Mouse (Mus musculus): ENCODE measurements at regions not wholly inside any gene's neighbourhood (a gene's known extent, or its start where the extent isn't known, plus 50 kb on each side); places are given as distances from the start of the nearest gene placed in this dataset.
"Not testable (repeated sequence)": the region's sequence is repeated elsewhere in the genome, so short reads cannot be mapped to it uniquely, and the experiment has no call there.

DNA sequence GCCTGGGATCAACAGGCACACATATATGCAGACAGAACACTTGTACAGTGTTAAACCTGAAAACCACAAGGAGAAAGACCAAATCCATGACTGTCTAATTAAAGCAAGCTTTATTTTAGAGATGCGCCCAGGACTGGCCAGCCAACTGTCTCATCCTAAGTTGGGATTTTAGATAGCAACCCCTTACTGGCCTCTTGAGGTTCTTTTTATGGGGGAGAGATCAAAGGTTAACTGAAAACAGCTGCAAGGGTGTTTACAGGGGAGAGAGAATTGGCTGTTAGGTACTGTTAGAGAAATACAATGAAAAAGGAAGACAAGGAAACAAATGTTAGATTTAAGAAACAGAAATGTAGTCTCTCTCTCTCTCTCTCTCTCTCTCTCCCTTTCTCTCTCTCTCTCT, 202.4 kb upstream of the Thpo start:
- intact Hi-C loops (cut with DNase I): no loop called here
- no peak for DNase-seq (ENCODE audit: extremely low spot score in 1 of 2, low spot score in 2 of 2)
- H3K4me3 ChIP-seq: no peak overlapping the region
- no peak overlapping the region for H3K27ac ChIP-seq
- no peak for TF ChIP-seq CTCF (IDR thresholded peaks at IDR 0.05)

DNA sequence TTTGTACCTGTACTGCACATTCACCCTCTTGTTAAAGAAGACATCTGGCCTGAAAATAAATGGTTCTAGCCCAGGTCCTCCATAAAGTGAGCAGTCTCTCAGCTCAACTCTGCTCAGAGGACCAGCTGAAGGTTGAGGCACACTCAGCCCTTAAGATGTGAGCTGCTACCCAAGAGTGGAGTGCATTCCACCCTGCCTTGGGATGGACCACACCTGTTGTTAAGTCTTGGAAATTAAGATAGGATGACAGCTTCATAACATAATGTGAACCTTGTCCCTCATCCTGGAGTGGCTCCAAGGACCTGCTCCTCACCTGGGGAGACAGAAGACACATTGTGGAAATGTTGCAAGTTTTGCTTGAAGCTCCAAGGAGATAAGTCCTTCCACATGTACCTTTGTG, 200.5 kb upstream of the Thpo start:
- H3K4me3 ChIP-seq; intact Hi-C loops (cut with DNase I); DNase-seq (ENCODE audit: extremely low spot score in 1 of 2, low spot score in 2 of 2); H3K27ac ChIP-seq: not testable (repeated sequence)

DNA sequence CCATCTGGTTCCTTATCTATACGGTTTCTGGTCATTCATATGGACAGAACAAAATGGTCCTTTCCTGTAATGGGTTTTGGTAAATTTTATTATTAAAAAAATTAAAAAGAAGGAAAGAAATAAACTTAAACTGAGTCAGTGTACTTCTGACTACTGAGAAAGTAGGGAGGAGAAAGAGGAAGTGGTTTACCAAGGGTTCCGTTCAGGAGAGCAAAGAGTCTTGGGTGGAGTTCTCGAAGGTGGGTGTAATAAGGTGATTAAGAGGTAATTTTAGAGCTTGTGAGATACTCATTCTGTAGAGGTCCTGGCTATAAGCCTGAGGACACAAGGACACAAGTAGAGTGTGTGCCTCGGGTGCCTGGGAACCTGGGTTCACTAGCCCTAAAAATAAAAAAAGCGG, 195.7 kb upstream of the Thpo start:
- DNase-seq (ENCODE audit: extremely low spot score in 1 of 2, low spot score in 2 of 2); intact Hi-C loops (cut with DNase I); H3K4me3 ChIP-seq; H3K27ac ChIP-seq: not testable (repeated sequence)

DNA sequence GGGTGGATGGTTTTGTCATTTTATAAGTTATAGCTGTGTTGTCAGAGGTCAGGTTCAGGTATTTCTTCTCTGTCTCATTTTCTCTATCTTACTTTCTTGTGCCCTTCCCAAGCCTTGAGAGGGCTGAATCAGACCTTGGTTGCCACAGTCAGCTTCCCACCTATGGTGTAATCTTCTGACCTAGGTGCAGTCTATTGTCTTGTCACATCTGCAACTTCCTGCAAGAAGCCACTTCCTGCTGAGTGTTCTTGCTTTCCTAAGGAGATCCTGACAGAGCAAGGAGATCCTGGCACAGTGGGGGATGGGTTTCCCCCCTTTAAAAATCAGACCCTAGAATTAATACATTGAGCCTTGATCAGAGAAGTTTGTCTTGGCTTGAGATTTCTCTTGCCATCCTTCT, 191.5 kb upstream of the Thpo start:
- H3K4me3 ChIP-seq; DNase-seq (ENCODE audit: extremely low spot score in 1 of 2, low spot score in 2 of 2); H3K27ac ChIP-seq; intact Hi-C loops (cut with DNase I): not testable (repeated sequence)

DNA sequence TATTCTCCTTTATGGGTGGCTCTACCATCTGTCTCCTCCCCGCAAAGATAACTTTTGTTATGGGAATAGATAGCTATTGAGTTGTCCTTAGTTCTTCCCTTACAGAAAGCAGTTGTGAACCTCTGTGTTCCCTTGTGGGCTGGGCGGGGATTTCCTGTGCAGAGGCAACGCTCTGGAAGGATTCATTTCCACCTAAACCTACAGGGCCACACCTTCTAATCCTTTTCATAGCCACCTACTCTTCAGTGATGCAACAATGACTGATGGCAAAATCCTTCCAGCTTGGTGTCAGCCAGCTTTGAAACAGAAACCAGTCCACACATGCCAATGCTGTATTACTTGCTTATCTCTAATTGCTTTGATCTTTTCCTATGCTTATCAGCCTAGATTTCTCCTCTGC, 176.6 kb upstream of the Thpo start:
- intact Hi-C loops (cut with DNase I): loop anchor here (5.0 kb wide), 2 partner anchors 166 to 256 kb away; no protein-coding TSS in a partner anchor
- H3K27ac ChIP-seq; DNase-seq (ENCODE audit: extremely low spot score in 1 of 2, low spot score in 2 of 2); H3K4me3 ChIP-seq: not testable (repeated sequence)

DNA sequence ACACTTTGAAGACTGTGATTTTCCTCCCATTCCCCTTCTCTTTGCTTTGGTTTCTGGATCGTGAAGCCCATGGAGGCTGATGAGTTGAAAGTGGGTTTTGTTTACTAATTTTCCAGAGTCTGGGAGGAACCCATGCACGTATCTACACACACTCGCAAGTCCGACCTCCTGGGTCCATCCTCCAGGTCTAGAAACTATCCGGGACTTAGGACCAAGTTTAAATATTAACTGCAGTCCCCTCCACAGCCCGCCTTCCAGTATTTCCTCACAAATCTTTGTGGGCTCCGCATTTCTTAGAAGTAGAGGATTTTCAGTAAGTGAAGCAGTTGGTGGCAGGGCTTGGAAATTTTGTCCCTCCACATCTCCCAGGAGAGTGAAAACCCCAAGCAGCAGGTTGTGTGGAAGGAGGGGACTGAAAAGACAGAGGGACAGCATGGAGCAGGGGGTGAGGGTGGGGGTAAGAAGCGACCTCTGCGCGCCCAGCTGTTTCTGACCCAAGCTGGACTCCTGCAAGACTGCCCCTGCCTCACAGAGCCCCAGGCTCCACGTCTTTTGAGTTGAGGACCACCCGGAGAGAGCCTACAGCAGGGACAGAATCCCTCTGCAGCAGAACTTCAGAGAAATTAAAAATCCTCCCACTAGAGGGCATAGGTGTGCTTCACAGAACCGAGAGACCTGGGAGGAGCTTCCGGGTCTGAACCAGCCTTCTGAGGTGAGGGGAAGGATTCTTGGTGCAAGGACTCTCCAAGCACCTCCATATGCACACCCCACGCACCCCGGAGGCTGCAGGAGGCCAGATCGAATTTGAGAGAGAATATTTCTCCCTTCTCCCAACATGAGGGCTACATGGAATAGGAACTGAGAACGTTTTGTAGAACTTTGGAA, 174.4 kb upstream of the Thpo start:
- intact Hi-C loops (cut with DNase I): loop anchor here (1.0 kb wide), 1 partner anchor 284 kb away; no protein-coding TSS in a partner anchor

DNA sequence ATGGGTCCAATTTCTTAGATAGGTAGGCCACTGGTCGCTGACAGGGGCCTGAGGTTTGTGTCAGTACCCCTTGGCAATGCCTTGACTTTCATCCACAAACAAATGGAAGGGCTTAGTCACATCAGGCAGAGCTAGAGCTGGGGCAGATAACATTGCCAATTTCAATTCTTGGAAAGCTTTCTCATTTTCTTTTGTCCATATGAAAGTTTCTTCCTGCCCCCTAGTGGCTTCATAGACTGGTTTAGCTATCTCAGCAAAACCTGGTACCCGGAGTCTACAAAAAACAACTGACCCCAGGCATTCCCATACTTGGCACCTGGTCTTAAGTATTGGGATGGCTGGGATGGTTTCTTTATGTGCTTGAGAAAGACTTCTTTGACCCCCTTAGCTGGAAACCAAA, 161.4 kb upstream of the Thpo start:
- DNase-seq (ENCODE audit: extremely low spot score in 1 of 2, low spot score in 2 of 2): peak in 1 of 2 experiments; percentile 17
- TF ChIP-seq CTCF (IDR thresholded peaks at IDR 0.05): peak; percentile 62
- no peak overlapping the region for H3K4me3 ChIP-seq
- intact Hi-C loops (cut with DNase I): loop anchor here (1.0 to 2.0 kb wide), 3 partner anchors 75 to 179 kb away; partner anchors contain the start of genes Clcn2 and Polr2h
- no peak overlapping the region for H3K27ac ChIP-seq

More for the DNA sequence above, 174.4 kb upstream of the Thpo start:
- TF ChIP-seq CTCF (IDR thresholded peaks at IDR 0.05): peak; percentile 40
- not testable (repeated sequence) for H3K27ac ChIP-seq, H3K4me3 ChIP-seq
- peak in 1 of 2 experiments; percentile 24 for DNase-seq (ENCODE audit: extremely low spot score in 1 of 2, low spot score in 2 of 2)

DNA sequence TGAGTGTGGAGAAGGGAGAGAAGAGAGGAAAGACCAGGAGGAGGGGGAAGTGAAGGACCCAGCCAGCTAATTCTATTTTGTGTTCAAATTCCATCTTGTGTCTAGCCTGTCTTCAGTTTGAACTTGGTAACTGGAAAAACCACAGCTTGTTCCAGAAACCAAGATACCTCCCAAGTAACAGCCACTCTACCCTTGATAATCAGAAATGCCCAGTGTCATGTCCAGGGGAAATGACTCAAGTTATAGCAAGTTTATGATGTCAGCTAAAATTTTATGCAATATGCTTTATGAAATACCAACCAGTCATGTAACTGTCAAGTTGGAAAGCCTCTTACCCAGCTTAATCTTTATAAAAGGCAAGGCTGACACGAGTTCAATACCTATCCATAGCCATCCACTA, 137.4 kb upstream of the Thpo start:
- no peak overlapping the region for H3K27ac ChIP-seq

DNA sequence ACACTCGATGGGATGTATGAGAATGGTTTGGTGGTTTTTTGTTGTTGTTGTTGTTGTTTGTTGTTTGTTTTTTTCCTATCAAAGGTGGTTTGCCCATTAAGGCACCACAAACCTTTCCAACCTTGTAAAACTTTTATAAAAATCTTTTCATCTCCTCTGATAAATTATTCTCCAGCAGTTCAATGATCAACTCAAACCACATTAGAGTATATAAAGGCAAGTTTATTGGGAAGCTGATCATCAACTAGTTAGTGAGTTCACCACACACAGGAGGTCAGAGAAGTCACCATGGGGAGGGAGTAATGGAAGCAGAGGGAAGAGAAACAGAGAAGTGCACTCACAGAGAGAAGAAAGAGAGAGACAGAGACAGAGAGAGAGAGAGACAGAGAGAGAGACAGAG, 132.5 kb upstream of the Thpo start:
- DNase-seq (ENCODE audit: extremely low spot score in 1 of 2, low spot score in 2 of 2): no peak
- intact Hi-C loops (cut with DNase I): no loop called here
- Histone ChIP-seq H3K27ac (no peak overlapping the region), H3K4me3 (no peak overlapping the region)
- no peak for TF ChIP-seq CTCF (IDR thresholded peaks at IDR 0.05)

More for the DNA sequence above, 137.4 kb upstream of the Thpo start:
- no peak for TF ChIP-seq CTCF (IDR thresholded peaks at IDR 0.05)
- no peak overlapping the region for H3K4me3 ChIP-seq
- intact Hi-C loops (cut with DNase I): no loop called here
- DNase-seq (ENCODE audit: extremely low spot score in 1 of 2, low spot score in 2 of 2): no peak

DNA sequence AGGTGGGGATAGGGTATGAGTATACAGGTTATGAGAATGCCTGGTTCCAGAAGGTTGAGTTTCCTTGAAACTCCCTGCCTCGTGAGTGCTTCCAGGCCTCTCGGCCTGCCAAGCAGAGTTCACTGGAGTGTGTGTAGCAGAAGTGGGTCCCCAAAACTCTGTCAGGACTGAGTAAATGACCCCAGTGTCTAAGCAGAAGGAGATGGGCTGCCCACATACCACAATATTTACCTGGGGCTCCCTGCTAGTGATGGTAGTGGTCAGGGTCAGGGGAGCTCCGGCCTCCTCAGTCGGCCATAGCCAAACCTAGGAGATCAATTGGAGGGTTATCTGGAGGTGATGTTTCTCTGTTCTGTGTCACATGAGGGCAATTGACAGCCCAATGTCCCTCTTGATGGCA, 126.9 kb upstream of the Thpo start:
- no peak overlapping the region for H3K4me3 ChIP-seq

DNA sequence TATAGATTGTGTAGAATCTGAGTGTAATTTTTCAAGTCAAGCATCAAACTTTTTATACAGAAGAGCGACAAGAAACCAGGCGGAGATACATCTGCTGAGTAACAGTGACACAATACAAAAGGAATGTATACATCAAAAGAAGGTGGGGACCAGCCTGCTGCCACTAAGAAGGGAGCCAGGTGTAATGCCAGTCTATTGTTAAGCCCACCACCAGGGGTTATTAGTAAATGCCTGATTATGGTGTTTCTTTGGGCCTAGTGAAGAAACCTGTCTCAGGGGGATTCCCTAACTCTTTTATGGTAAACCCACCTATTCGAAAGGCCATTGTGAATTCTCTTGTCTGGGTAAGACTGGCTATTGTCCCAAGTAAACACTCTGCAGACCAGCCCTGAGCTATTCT, 126.3 kb upstream of the Thpo start:
- DNase-seq (ENCODE audit: extremely low spot score in 1 of 2, low spot score in 2 of 2); intact Hi-C loops (cut with DNase I); H3K27ac ChIP-seq; H3K4me3 ChIP-seq: not testable (repeated sequence)

More for the DNA sequence above, 126.9 kb upstream of the Thpo start:
- DNase-seq (ENCODE audit: extremely low spot score in 1 of 2, low spot score in 2 of 2): no peak
- TF ChIP-seq CTCF (IDR thresholded peaks at IDR 0.05): no peak
- H3K27ac ChIP-seq: no peak overlapping the region
- intact Hi-C loops (cut with DNase I): no loop called here

DNA sequence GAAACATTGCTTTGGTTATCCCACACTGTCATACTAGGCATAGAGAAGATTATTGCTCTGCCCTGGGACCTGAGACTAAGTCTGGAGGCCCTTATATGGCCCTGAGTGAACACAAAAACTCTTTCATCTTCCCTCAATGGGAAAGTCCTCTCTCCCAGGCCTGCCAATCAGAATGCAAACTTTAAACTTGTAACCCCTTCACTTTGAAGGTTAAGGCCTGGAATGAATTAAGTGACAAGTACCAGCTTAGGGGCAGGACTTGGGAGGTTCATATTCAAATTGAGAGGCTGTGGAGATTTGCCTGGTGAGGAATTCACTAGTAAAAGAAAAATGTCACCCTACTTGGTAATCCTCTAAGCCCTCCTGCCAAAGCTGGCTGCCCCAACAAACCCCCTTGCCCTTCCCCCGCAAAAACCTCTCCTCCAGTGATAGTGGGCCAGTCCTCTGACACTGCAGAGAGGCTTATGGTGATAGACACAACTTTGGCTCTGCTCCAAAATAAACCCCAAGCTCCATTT, 120.4 kb upstream of the Thpo start:
- intact Hi-C loops (cut with DNase I): no loop called here
- no peak for TF ChIP-seq CTCF (IDR thresholded peaks at IDR 0.05)
- no peak for DNase-seq (ENCODE audit: extremely low spot score in 1 of 2, low spot score in 2 of 2)
- H3K4me3 ChIP-seq: no peak overlapping the region
- H3K27ac ChIP-seq: no peak overlapping the region

DNA sequence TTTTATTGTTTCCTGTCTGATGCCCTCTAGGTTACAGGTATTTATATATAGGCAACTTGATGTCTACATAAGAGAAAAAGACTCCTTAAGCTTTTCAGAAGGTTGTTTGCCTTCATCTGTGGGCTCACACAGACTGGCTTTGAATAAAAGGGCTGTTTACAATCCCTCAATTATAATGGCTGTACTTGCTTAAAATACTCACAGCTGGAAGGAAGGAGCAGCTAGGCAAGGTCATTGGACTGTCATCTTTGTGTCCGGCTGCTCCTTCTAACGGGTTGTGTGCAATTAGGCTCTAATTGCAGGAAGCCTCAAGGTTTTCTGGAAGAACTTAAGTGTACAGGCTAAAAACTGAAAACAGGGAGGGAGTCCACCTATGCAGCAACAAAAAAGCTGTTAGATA, 103.8 kb upstream of the Thpo start:
- H3K27ac ChIP-seq: no peak overlapping the region
- intact Hi-C loops (cut with DNase I): no loop called here
- no peak for TF ChIP-seq CTCF (IDR thresholded peaks at IDR 0.05)
- no peak overlapping the region for H3K4me3 ChIP-seq
- DNase-seq (ENCODE audit: extremely low spot score in 1 of 2, low spot score in 2 of 2): no peak
